ENCODE assay signal across 9 mouse cellular contexts in the genomic region with DNA sequence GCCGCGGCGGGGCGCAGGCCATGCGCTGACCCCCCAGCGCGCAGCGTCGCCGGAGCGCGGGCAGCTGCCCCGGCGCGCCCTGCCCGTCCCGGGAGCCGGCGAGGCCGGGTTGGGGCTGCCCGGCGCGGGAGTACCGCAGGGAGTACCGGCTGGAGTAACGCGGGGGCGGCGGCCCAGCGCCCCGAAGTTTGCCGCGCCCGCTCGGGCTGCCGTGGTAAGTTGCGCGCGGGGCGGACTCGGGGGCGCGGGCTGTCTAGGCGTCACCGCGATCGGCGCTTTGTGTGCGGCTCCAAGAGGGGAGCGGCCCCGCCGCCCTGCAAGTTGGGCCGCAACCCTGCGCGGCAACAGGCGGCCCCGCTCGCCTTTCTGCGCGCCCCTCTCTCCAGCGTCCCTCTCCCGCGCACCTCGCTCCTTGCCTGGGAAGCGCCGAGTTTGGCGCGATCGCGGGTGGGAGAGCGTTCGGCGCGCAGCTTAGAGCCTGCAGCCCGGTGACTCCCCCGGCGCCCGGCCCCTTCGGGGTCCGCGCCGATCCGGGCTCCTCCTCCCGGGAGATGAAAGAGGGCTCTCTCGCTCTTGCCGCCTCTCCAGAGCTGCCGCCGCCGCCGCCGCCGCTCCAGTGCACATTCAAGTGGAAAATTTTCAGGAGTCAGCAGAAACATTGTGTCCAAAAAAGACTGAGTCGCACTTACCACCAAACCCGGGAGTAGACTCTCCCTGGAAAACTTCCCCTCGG. TPM values are rescaled to one million over a fixed set of nuclear protein-coding genes. Genes with fewer than 3 reads are reported as not detected.
A peak's percentile ranks its signal among the peaks of the same experiment; 100 is the strongest.
DNase-seq lines count a peak whose midpoint lies in the region; TF ChIP-seq lines count a peak whose summit lies in the region.
"Had no signal": no experiment of that assay in that cellular context is flagged by ENCODE, and none has a peak within 500 bp of the region (broad histone marks: within the 10 kb centered on the region; RNA-seq: fewer than 3 reads in every experiment).

No protein-coding gene starts in this region.

- TF ChIP-seq POLR2A in thymus, adult 2 months (IDR thresholded peaks at IDR 0.05; ENCODE audit: control insufficient read depth, extremely low read depth, insufficient read depth, low read length, poor library complexity): no peak
- no peak for TF ChIP-seq POLR2A in small intestine, adult 2 months (IDR thresholded peaks at IDR 0.05; ENCODE audit: low read depth, low read length)

- peaks cover 3% of the 10 kb centered on the region; the same call in 1 of the 2 replicates for H3K27me3 ChIP-seq in thymus, adult 2 months (ENCODE audit: control insufficient read depth, insufficient read depth, low read length)
- H3K27me3 ChIP-seq in midbrain, embryonic 10.5 days (ENCODE audit: low read depth, poor library complexity, severe bottlenecking): peaks cover 19% of the 10 kb centered on the region
- H3K27me3 ChIP-seq in small intestine, adult 2 months (ENCODE audit: control insufficient read depth, insufficient read depth, low read length): no peaks in the 10 kb centered on the region

- peak overlapping the region; percentile 40 for H3K4me3 ChIP-seq in thymus, adult 2 months (ENCODE audit: control insufficient read depth, insufficient read depth, low read length)
- peak overlapping the region; percentile 94 for H3K4me3 ChIP-seq in midbrain, embryonic 10.5 days
- H3K4me3 ChIP-seq in small intestine, adult 2 months (ENCODE audit: low read depth, low read length): peak overlapping the region; percentile 97

- no peaks in the 10 kb centered on the region for H3K36me3 ChIP-seq in thymus, adult 2 months (ENCODE audit: control insufficient read depth, insufficient read depth, low read length)
- H3K36me3 ChIP-seq in midbrain, embryonic 10.5 days: no peaks in the 10 kb centered on the region
- no peaks in the 10 kb centered on the region for H3K36me3 ChIP-seq in small intestine, adult 2 months (ENCODE audit: control insufficient read depth, insufficient read depth, low read length)

- intact Hi-C loops in left cerebral cortex, postnatal 25 days (cut with DNase I): loop anchor here (5.0 to 10.0 kb wide), 3 partner anchors 188 to 285 kb away; no protein-coding TSS in a partner anchor

- 5% methylated on average over 95 of the region's 95 CpGs for WGBS in thymus, adult 2 months
- under 1% methylated on average over 95 of the region's 95 CpGs for WGBS in midbrain, embryonic 10.5 days
- under 1% methylated on average over 92 of the region's 95 CpGs for WGBS in small intestine, adult 2 months

- TF ChIP-seq CTCF in thymus, adult 2 months (IDR thresholded peaks at IDR 0.05; ENCODE audit: borderline replicate concordance, control insufficient read depth, extremely low read depth, insufficient read depth, low read length, poor library complexity): no peak
- TF ChIP-seq CTCF in small intestine, adult 2 months (IDR thresholded peaks at IDR 0.05; ENCODE audit: extremely low read depth, insufficient read length, insufficient replicate concordance, low read depth, low read length): no peak

- DNase-seq in thymus, adult 2 months: peak; percentile 9
- DNase-seq in thymus, postnatal 10 days (ENCODE audit: low spot score in 2 of 2): no peak
- DNase-seq in embryo, embryonic 10.5 days (ENCODE audit: low spot score): peak; percentile 79
- peak; percentile 65 for DNase-seq in gastrocnemius, postnatal 25 days
- DNase-seq in induced T-regulatory cell, adult 2 months (ENCODE audit: low read depth): peak; percentile 13
- peak; percentile 45 to 62 for DNase-seq in left cerebral cortex, postnatal 25 days (ENCODE audit: low spot score in 2 of 2)
- peak; percentile 86 for DNase-seq in midbrain, embryonic 10.5 days (ENCODE audit: low spot score)

- H3K9me3 ChIP-seq in midbrain, embryonic 10.5 days (replicated peaks): no peaks in the 10 kb centered on the region

- no peak overlapping the region for H3K27ac ChIP-seq in thymus, adult 2 months (ENCODE audit: control insufficient read depth, insufficient read depth, low read length)
- H3K27ac ChIP-seq in midbrain, embryonic 10.5 days (replicated peaks): peak overlapping the region; percentile 98
- H3K27ac ChIP-seq in small intestine, adult 2 months (ENCODE audit: insufficient read depth, low read depth, low read length): peak overlapping the region; percentile 67

- H3K4me1 ChIP-seq in thymus, adult 2 months (replicated peaks; ENCODE audit: control insufficient read depth, insufficient read depth, low read length): peaks cover 6% of the 10 kb centered on the region; the same call in 1 of the 2 replicates
- H3K4me1 ChIP-seq in midbrain, embryonic 10.5 days: peaks cover 58% of the 10 kb centered on the region
- H3K4me1 ChIP-seq in small intestine, adult 2 months (ENCODE audit: control insufficient read depth, insufficient read depth, insufficient read length, low read length): no peaks in the 10 kb centered on the region; the same call in 1 of the 2 replicates

RNA-seq across cellular contexts. Expression of gene Tead1, which starts 0.6 kb away (rescaled TPM):
- polyA plus RNA-seq in thymus, adult 2 months (2012; rRNA removed): 3.2 and 4.4 TPM in 2 replicates
- 100 to 1,000 TPM; 159 to 210 TPM for total RNA-seq in gastrocnemius, postnatal 25 days (2021)
- 10 to 100 TPM; 11.8 to 12.0 TPM for total RNA-seq in left cerebral cortex, postnatal 25 days (2021)
- polyA plus RNA-seq in midbrain, embryonic 10.5 days (2016; fragmentation: Nextera tagmentation; extraction: Ambion mirVana): 17.1 and 17.6 TPM in 2 replicates
- 3.7 and 4.0 TPM in 2 replicates for polyA plus RNA-seq in small intestine, adult 2 months (2012; rRNA removed)
- total RNA-seq: MEL had no signal

Comparison
In these comparisons a context has a peak if more than half of its experiments do, and no peak if none do; other contexts are left out.
1. DNase-seq: peak in thymus, adult 2 months (single experiment), embryo, embryonic 10.5 days (single experiment), gastrocnemius, postnatal 25 days (single experiment), induced T-regulatory cell, adult 2 months (single experiment), left cerebral cortex, postnatal 25 days (2 of 2) and midbrain, embryonic 10.5 days (single experiment); none in thymus, postnatal 10 days (0 of 2).
2. H3K4me3 ChIP-seq: peak in every context shown above with its lines; median percentile 97 in small intestine, adult 2 months; 94 in midbrain, embryonic 10.5 days; 40 in thymus, adult 2 months.